Mouse (Mus musculus): ENCODE measurements around the gene Fam53b.

- TF ChIP-seq POLR2A (IDR thresholded peaks at IDR 0.05; ENCODE audit: borderline replicate concordance, extremely low read depth, insufficient read depth, insufficient read length, poor library complexity, severe bottlenecking) = no peak
- TF ChIP-seq CTCF (IDR thresholded peaks at IDR 0.05; ENCODE audit: borderline replicate concordance, extremely low read depth, insufficient read depth, insufficient read length) = no peak
Observed at GRCm38 (mm10) chr7:132686515-132686914, 127.2 kb downstream of the Fam53b start.

Measured in brain, embryonic 14.5 days (tissue).